Mouse (Mus musculus): Measurements from ENCODE around the gene Zwilch.

DNA sequence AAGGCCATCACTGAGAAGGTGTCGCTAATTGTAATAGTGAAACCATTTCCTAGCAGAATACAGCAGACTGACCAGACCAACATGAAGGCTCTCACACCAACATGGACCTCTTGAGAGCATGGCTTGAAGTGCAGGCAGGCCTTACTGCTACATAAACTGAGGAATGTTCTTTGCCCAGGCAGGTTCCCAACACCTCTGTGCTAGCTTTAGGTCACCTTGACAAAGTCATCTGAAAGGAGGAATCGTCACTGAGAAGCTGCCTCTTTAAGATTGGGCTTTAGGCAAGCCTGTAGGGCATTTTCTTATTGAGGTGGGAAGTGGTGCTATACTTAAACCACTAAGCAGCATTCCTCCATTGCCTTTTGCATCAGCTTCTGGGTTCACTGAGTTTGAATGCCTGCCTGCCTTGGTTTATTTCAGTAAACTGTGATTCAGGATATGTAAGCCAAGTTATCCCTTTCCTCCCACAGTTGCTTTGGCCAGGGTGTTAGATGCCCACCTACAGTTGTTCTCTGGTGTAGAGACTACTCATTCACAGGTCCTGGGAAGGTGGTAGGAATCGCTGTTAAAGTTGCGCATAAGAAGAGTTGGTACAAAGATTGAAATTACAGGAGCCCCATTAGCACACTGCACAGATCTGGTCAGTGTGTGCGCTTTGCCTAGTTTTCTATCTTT is 11.4 kb upstream of the Zwilch start:
- TF ChIP-seq EP300 (optimal IDR thresholded peaks at IDR 0.05): no peak
- no peak for TF ChIP-seq CTCF (IDR thresholded peaks at IDR 0.05; ENCODE audit: low read depth)

Data from stomach, postnatal 0 days (tissue).